Mouse (Mus musculus): ENCODE results near the gene Defa22. TPM values are rescaled to one million over a fixed set of nuclear protein-coding genes. Genes with fewer than 3 reads are reported as not detected.
"Not testable (repeated sequence)": the region's sequence is repeated elsewhere in the genome, so short reads cannot be mapped to it uniquely, and the experiment has no call there.

The Defa22 gene
- not detected for total RNA-seq (2021)
- long read RNA-seq, experiment 1, result 0 reads
- long read RNA-seq, experiment 2, result 0 reads

GRCm38 (mm10) chr8:21161977-21162376, at the start of gene Defa22:
Defa22 (plus strand) TSS chr8:21162277.
- intact Hi-C loops (cut with DNase I); DNase-seq (ENCODE audit: low spot score in 2 of 2): not testable (repeated sequence)

GRCm38 (mm10) chr8:21134342-21134741, 27.7 kb upstream of the Defa22 start, which contains the start of gene Defa30:
Defa30 (plus strand) TSS chr8:21134642.
- intact Hi-C loops (cut with DNase I); DNase-seq (ENCODE audit: low spot score in 2 of 2): not testable (repeated sequence)

- DNase-seq (ENCODE audit: low spot score in 2 of 2); intact Hi-C loops (cut with DNase I): not testable (repeated sequence)
Observed at GRCm38 (mm10) chr8:21191314-21191713, 29.2 kb downstream of the Defa22 start, which contains the start of gene Defa31. Defa31 (plus strand) TSS chr8:21191614.

- intact Hi-C loops (cut with DNase I); DNase-seq (ENCODE audit: low spot score in 2 of 2): not testable (repeated sequence)
Observed at GRCm38 (mm10) chr8:21201261-21201660, 39.2 kb downstream of the Defa22 start, which contains the start of gene Gm15293. Gm15293 (plus strand) TSS chr8:21201561.

Other genes starting within 250 kb of the Defa22 start
- not detected for gene Gm6040, start 240.2 kb upstream of the Defa22 start, total RNA-seq (2021)
- gene AY761185, start 217.6 kb upstream of the Defa22 start, total RNA-seq (2021), result not detected
- not detected for gene Defa21, start 136.7 kb upstream of the Defa22 start, total RNA-seq (2021)
- not detected for gene Defa23, start 107.2 kb upstream of the Defa22 start, total RNA-seq (2021)
- not detected for gene Defa35, start 97.2 kb upstream of the Defa22 start, total RNA-seq (2021)
- not detected for gene Defa25, start 77.8 kb upstream of the Defa22 start, total RNA-seq (2021)
- gene Gm14851, start 66.2 kb upstream of the Defa22 start, total RNA-seq (2021), result not detected
- gene Defa30, start 27.6 kb upstream of the Defa22 start, total RNA-seq (2021), result not detected
- not detected for gene Defa31, start 29.3 kb downstream of the Defa22 start, total RNA-seq (2021)
- not detected for gene Gm15293, start 39.3 kb downstream of the Defa22 start, total RNA-seq (2021)
- gene Gm15292, start 87.5 kb downstream of the Defa22 start, total RNA-seq (2021), result not detected
- gene Defa27, start 153.3 kb downstream of the Defa22 start, total RNA-seq (2021), result not detected
- not detected for gene Defa29, start 164.7 kb downstream of the Defa22 start, total RNA-seq (2021)
- gene Defa2, start 216.2 kb downstream of the Defa22 start, total RNA-seq (2021), result not detected
- not detected for gene Defa33, start 229.5 kb downstream of the Defa22 start, total RNA-seq (2021)

Data from left cerebral cortex, postnatal 14 days (tissue).